Mouse (Mus musculus) forebrain, embryonic 16.5 days (tissue): Measurements from ENCODE around the gene Sohlh1. TPM values are rescaled to one million over a fixed set of nuclear protein-coding genes. Genes with fewer than 3 reads are reported as not detected.
"Not testable (repeated sequence)": the region's sequence is repeated elsewhere in the genome, so short reads cannot be mapped to it uniquely, and the experiment has no call there.

Experiments
- ATAC-seq: fragments of 200-750 bp; cut with Nextera tagmentation; 2 replicates; pipeline ENCODE4 v1.8.0; 2017; ENCODE audit warnings: mild to moderate bottlenecking, moderate library complexity
- H3K27ac ChIP-seq: fragments of 300-500 bp; sonication (generic); 2 replicates; pipeline ENCODE4 v1.5.1; 2014; ENCODE audit warnings: low read length, control low read depth
- H3K27me3 ChIP-seq: fragments of 300-500 bp; sonication (generic); replicated peaks from 2 replicates; pipeline ENCODE4 v1.6.1; 2014; ENCODE audit warnings: low read length; ENCODE audit not compliant: control insufficient read depth, insufficient read depth
- H3K36me3 ChIP-seq: fragments of 300-500 bp; sonication (generic); 2 replicates; pipeline ENCODE4 v1.6.1; 2014; ENCODE audit not compliant: control insufficient read depth, insufficient read depth
- H3K4me1 ChIP-seq: fragments of 300-500 bp; sonication (generic); replicated peaks from 2 replicates; pipeline ENCODE4 v1.6.1; 2014; ENCODE audit warnings: low read length; ENCODE audit not compliant: control insufficient read depth, insufficient read depth
- H3K4me2 ChIP-seq: fragments of 300-500 bp; sonication (generic); 2 replicates; pipeline ENCODE4 v1.6.1; 2014; ENCODE audit warnings: mild to moderate bottlenecking, low read length, control low read depth
- H3K4me3 ChIP-seq: fragments of 300-500 bp; sonication (generic); replicated peaks from 2 replicates; pipeline ENCODE4 v1.5.1; 2014; ENCODE audit warnings: mild to moderate bottlenecking, low read length, control low read depth
- H3K9ac ChIP-seq: fragments of 300-500 bp; sonication (generic); replicated peaks from 2 replicates; pipeline ENCODE4 v1.6.1; 2014; ENCODE audit warnings: low read depth, low read length, control low read depth
- H3K9me3 ChIP-seq: fragments of 300-500 bp; sonication (generic); 2 replicates; pipeline ENCODE4 v1.6.1; 2016; ENCODE audit warnings: low read length; ENCODE audit not compliant: control insufficient read depth
- WGBS: fragments of 180-500 bp; shearing (Covaris S2); extraction: QIAGEN DNeasy Blood & Tissue Kit; methylation state at CpG from one replicate; pipeline ENCODE4 v1.1.7; 2014; 5-methylcytosine and 5-hydroxymethylcytosine counted together
- polyA plus RNA-seq: library from polyadenylated mRNA; unstranded; fragments of >200 nt; fragmentation: Nextera tagmentation; extraction: Ambion mirVana; gene quantifications from 2 replicates; pipeline ENCODE4 v1.2.1, GENCODE M21; 2015

The Sohlh1 gene
- polyA plus RNA-seq, 1 experiment from 2014 or later, result not detected

DNA sequence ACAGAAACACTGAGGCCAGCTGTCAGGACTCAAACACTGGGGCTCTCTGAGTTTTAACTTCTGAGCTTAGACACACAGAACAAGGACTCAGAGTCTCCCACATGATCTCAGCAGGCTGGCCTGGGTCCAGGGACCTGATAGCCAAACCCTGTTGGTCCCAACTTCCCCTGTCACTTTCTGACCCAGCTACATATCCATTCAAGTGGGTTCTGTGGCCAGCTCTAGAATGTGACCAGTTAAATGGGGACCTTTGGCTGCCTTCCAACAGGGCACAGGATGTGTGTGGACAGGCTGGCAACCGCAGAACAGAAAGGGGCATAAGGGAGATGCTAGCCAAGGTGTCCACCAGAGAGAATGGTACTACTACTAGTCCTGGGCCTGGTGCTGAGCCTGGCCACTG lies 24.2 kb downstream of the Sohlh1 start, which contains the start of gene Lcn9:
Lcn9 (plus strand) TSS at position 348 of the 400 bp plus-strand sequence.
- 0 out of 2 replicates have a peak, but pooled peaks cover 2% of the 10 kb centered on the region for H3K9me3 ChIP-seq

DNA sequence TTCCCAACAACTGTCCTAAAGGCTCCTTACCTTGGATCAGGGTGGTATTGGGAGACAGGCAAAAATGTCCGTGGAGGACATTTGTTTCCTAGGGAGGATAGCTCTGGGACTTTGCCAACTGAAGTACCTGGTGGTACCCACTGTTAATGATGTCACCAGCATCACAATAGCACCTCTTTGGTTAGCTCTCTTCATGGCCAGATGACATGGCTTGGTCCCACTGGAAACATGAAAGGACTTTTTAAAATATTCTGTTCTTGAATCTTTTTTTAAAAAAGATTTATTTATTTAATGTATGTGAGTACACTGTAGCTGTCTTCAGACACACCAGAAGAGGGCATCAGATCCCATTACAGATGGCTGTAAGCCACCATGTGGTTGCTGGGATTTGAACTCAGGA lies 31.3 kb downstream of the Sohlh1 start, which contains the start of gene Glt6d1:
Glt6d1 (minus strand) TSS at position 101 of the 400 bp plus-strand sequence.
- H3K27me3 ChIP-seq, H3K4me2 ChIP-seq, H3K4me1 ChIP-seq, H3K9me3 ChIP-seq, ATAC-seq, H3K36me3 ChIP-seq, H3K27ac ChIP-seq, H3K4me3 ChIP-seq, H3K9ac ChIP-seq: not testable (repeated sequence)
- WGBS, result 82% methylated on average over 1 of the region's 1 CpGs

More for the DNA sequence above, 24.2 kb downstream of the Sohlh1 start, which contains the start of gene Lcn9:
- Histone ChIP-seq H3K4me3 (no peak within 1 kb of the TSS), H3K27me3 (no peaks in the 10 kb centered on the region), H3K4me1 (no peaks in the 10 kb centered on the region), H3K9ac (no peak within 1 kb of the TSS), H3K27ac (no peak within 1 kb of the TSS), H3K36me3 (no peaks in the 10 kb centered on the region), H3K4me2 (no peak within 1 kb of the TSS)
- ATAC-seq, result no peak
- 89% methylated on average over 1 of the region's 1 CpGs for WGBS

- no peak overlapping the region for H3K9ac ChIP-seq
- WGBS, result 81% methylated on average over 5 of the region's 5 CpGs
- no peak overlapping the region for H3K4me3 ChIP-seq
- no peak overlapping the region for H3K27ac ChIP-seq
- H3K4me1 ChIP-seq, result no peaks in the 10 kb centered on the region
- H3K4me2 ChIP-seq, result no peak overlapping the region
- H3K27me3 ChIP-seq, result no peaks in the 10 kb centered on the region
- ATAC-seq, result no peak
- H3K36me3 ChIP-seq, result no peaks in the 10 kb centered on the region
- H3K9me3 ChIP-seq, result no peaks in the 10 kb centered on the region
Measured at GRCm38 (mm10) chr2:25813364-25813763, 33.7 kb downstream of the Sohlh1 start.

- WGBS, result 72% methylated on average over 2 of the region's 2 CpGs
- no peak overlapping the region for H3K4me3 ChIP-seq
- H3K4me1 ChIP-seq, result no peaks in the 10 kb centered on the region
- H3K4me2 ChIP-seq, result no peak overlapping the region
- ATAC-seq, result no peak
- H3K36me3 ChIP-seq, result no peaks in the 10 kb centered on the region
- H3K9ac ChIP-seq, result no peak overlapping the region
- H3K27me3 ChIP-seq, result no peaks in the 10 kb centered on the region
- no peak overlapping the region for H3K27ac ChIP-seq
- H3K9me3 ChIP-seq, result no peaks in the 10 kb centered on the region
Measured at GRCm38 (mm10) chr2:25811711-25812110, 35.3 kb downstream of the Sohlh1 start.

DNA sequence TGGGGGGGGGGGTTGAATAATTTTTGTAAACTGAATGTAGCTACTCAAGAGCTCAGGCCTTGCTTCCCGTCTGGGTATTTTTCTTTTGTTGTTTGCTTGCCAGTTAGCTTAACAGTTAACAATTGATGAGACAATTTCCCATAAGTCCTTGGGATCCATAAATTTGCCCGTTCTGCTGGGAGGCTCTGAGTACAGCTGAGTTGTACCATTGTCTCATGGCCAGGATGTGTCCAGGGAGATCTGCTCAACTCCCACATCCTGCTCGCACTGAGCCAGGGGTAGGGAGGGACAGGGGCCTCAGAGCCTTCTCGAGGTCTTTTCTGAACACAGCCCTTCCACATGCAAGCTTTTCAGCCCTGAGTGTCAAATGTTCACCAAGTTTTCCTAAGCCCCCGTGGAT lies 49.0 kb downstream of the Sohlh1 start:
- no peaks in the 10 kb centered on the region for H3K9me3 ChIP-seq
- H3K9ac ChIP-seq, result no peak overlapping the region
- ATAC-seq, result no peak
- no peak overlapping the region for H3K4me3 ChIP-seq
- no peak overlapping the region for H3K4me2 ChIP-seq
- no peaks in the 10 kb centered on the region for H3K27me3 ChIP-seq
- no peaks in the 10 kb centered on the region for H3K4me1 ChIP-seq
- H3K36me3 ChIP-seq, result no peaks in the 10 kb centered on the region
- H3K27ac ChIP-seq, result no peak overlapping the region
- WGBS, result 47% methylated on average over 5 of the region's 5 CpGs

- Histone ChIP-seq H3K4me2 (no peak overlapping the region), H3K27me3 (no peaks in the 10 kb centered on the region), H3K4me1 (no peaks in the 10 kb centered on the region), H3K9me3 (no peaks in the 10 kb centered on the region), H3K27ac (no peak overlapping the region), H3K4me3 (no peak overlapping the region), H3K36me3 (no peaks in the 10 kb centered on the region), H3K9ac (no peak overlapping the region)
- ATAC-seq, result no peak
- 42% methylated on average over 2 of the region's 2 CpGs for WGBS
Measured at GRCm38 (mm10) chr2:25797635-25798034, 49.4 kb downstream of the Sohlh1 start.

Other genes starting within 250 kb of the Sohlh1 start
- gene Rabl6, start 238.7 kb downstream of the Sohlh1 start, polyA plus RNA-seq, result 67.5 and 73.6 TPM in 2 replicates
- 0.17 and 0.24 TPM in 2 replicates for gene Ccdc183, start 229.6 kb downstream of the Sohlh1 start, polyA plus RNA-seq
- gene Tmem141, start 225.2 kb downstream of the Sohlh1 start, polyA plus RNA-seq, result 20.6 and 28.9 TPM in 2 replicates
- gene Fcna, start 219.2 kb downstream of the Sohlh1 start, polyA plus RNA-seq, result 2.3 and 4.1 TPM in 2 replicates
- not detected in 2 replicates for gene Lcn8, start 194.1 kb downstream of the Sohlh1 start, polyA plus RNA-seq
- not detected in 2 replicates for gene Lcn5, start 189.3 kb downstream of the Sohlh1 start, polyA plus RNA-seq
- gene Lcn6, start 170.5 kb downstream of the Sohlh1 start, polyA plus RNA-seq, result not detected in 2 replicates
- not detected in 2 replicates for gene Lcn10, start 164.5 kb downstream of the Sohlh1 start, polyA plus RNA-seq
- gene Obp2a, start 147.2 kb downstream of the Sohlh1 start, polyA plus RNA-seq, result not detected in 2 replicates
- gene Bmyc, start 140.5 kb downstream of the Sohlh1 start, polyA plus RNA-seq, result 105 and 127 TPM in 2 replicates
- gene Obp2b, start 110.2 kb downstream of the Sohlh1 start, polyA plus RNA-seq, result not detected in 2 replicates
- gene Lcn3, start 81.7 kb downstream of the Sohlh1 start, polyA plus RNA-seq, result not detected in 2 replicates
- gene Lcn11, start 70.2 kb downstream of the Sohlh1 start, polyA plus RNA-seq, result not detected in 2 replicates
- not detected in 2 replicates for gene Gm13539, start 65.0 kb downstream of the Sohlh1 start, polyA plus RNA-seq
- gene Glt6d1, start 31.4 kb downstream of the Sohlh1 start, polyA plus RNA-seq, result not detected in 2 replicates
- gene Lcn9, start 24.1 kb downstream of the Sohlh1 start, polyA plus RNA-seq, result not detected in 2 replicates
- gene Kcnt1, start 16.5 kb upstream of the Sohlh1 start, polyA plus RNA-seq, result 6.0 and 13.3 TPM in 2 replicates
- 70.2 and 75.4 TPM in 2 replicates for gene Camsap1, start 136.0 kb upstream of the Sohlh1 start, polyA plus RNA-seq
- 113 and 117 TPM in 2 replicates for gene Ubac1, start 174.5 kb upstream of the Sohlh1 start, polyA plus RNA-seq